Mouse (Mus musculus) kidney, postnatal 14 days (tissue): Measurements from ENCODE around the gene Olfr1076.
A peak's percentile ranks its signal among the peaks of the same experiment; 100 is the strongest.
"Not testable (repeated sequence)": the region's sequence is repeated elsewhere in the genome, so short reads cannot be mapped to it uniquely, and the experiment has no call there.

ENCODE experiments used
- DNase-seq: peaks from one replicate; pipeline ENCODE4 v3.0.0; 2022; ENCODE audit warnings: mixed read lengths

Gene Olfr1076

GRCm38 (mm10) chr2:86508161-86508560 lies at the start of gene Olfr1076:
TSS of gene Olfr1076 (plus strand) at chr2:86508461.
- DNase-seq = no peak

GRCm38 (mm10) chr2:86460434-86460833 lies 47.8 kb upstream of the Olfr1076 start:
- no peak for DNase-seq

- DNase-seq = peak; percentile 48
Observed at GRCm38 (mm10) chr2:86464442-86465109, 43.7 kb upstream of the Olfr1076 start.

- no peak for DNase-seq
Observed at GRCm38 (mm10) chr2:86487286-86487685, 21.0 kb upstream of the Olfr1076 start, which contains the start of gene Olfr228. TSS of gene Olfr228 (minus strand) at chr2:86487386.

GRCm38 (mm10) chr2:86530991-86531390 lies 22.7 kb downstream of the Olfr1076 start:
- no peak for DNase-seq

- DNase-seq = no peak
Observed at GRCm38 (mm10) chr2:86542380-86542779, 34.1 kb downstream of the Olfr1076 start, which contains the start of gene Olfr1079. TSS of gene Olfr1079 (minus strand) at chr2:86542480.

GRCm38 (mm10) chr2:86558135-86558534 lies 49.9 kb downstream of the Olfr1076 start, which contains the start of gene Olfr1080:
TSS of gene Olfr1080 (minus strand) at chr2:86558235.
- DNase-seq = not testable (repeated sequence)
